Mouse (Mus musculus): ENCODE measurements around the gene Gm597. TPM values are rescaled to one million over a fixed set of nuclear protein-coding genes. Genes with fewer than 3 reads are reported as not detected.

The Gm597 gene
- not detected for polyA plus RNA-seq (2014; fragmentation: Illumina TruSeq; extraction: RNeasy Lipid Tissue Mini Kit (QIAGEN cat#74804); ENCODE audit: low read depth, low replicate concordance)

GRCm38 (mm10) chr1:28780152-28780551 lies at the start of gene Gm597:
Gm597 (minus strand) TSS chr1:28780252.

